Mouse (Mus musculus) CH12F3 (cell line): ENCODE measurements around the gene Asic2.

ENCODE experiments used
- in situ Hi-C: fragments of 300-500 bp; cut with MboI; formaldehyde crosslinking; loops from 2 replicates; pipeline ENCODE4 v1.14.3; 2020; ENCODE audit warnings: low sequenced_read_pairs

Gene Asic2

GRCm38 (mm10) chr11:81486265-81486940, 481.9 kb downstream of the Asic2 start:
- in situ Hi-C loops, result no loop called here

- in situ Hi-C loops, result no loop called here
Observed at GRCm38 (mm10) chr11:81481198-81481597, 487.1 kb downstream of the Asic2 start.

- in situ Hi-C loops, result no loop called here
Observed at GRCm38 (mm10) chr11:81476231-81476630, 492.0 kb downstream of the Asic2 start.

GRCm38 (mm10) chr11:81474121-81474520, 494.1 kb downstream of the Asic2 start:
- in situ Hi-C loops, result no loop called here

GRCm38 (mm10) chr11:81462199-81462598, 506.1 kb downstream of the Asic2 start:
- in situ Hi-C loops, result no loop called here

GRCm38 (mm10) chr11:81461748-81462147, 506.5 kb downstream of the Asic2 start:
- in situ Hi-C loops, result no loop called here

- in situ Hi-C loops, result no loop called here
Observed at GRCm38 (mm10) chr11:81454921-81455320, 513.3 kb downstream of the Asic2 start.

GRCm38 (mm10) chr11:81454111-81454510, 514.1 kb downstream of the Asic2 start:
- in situ Hi-C loops, result no loop called here

- in situ Hi-C loops, result no loop called here
Observed at GRCm38 (mm10) chr11:81449271-81449705, 519.0 kb downstream of the Asic2 start.

- in situ Hi-C loops, result no loop called here
Observed at GRCm38 (mm10) chr11:81446347-81446746, 521.9 kb downstream of the Asic2 start.

- in situ Hi-C loops, result no loop called here
Observed at GRCm38 (mm10) chr11:81426857-81427256, 541.4 kb downstream of the Asic2 start.

GRCm38 (mm10) chr11:81419112-81419511, 549.1 kb downstream of the Asic2 start:
- in situ Hi-C loops, result no loop called here

- in situ Hi-C loops, result no loop called here
Observed at GRCm38 (mm10) chr11:81418027-81418426, 550.2 kb downstream of the Asic2 start.

- in situ Hi-C loops, result no loop called here
Observed at GRCm38 (mm10) chr11:81416319-81416718, 551.9 kb downstream of the Asic2 start.

- in situ Hi-C loops, result no loop called here
Observed at GRCm38 (mm10) chr11:81414596-81414995, 553.7 kb downstream of the Asic2 start.

GRCm38 (mm10) chr11:81411251-81411650, 557.0 kb downstream of the Asic2 start:
- in situ Hi-C loops, result no loop called here

GRCm38 (mm10) chr11:81405951-81406350, 562.3 kb downstream of the Asic2 start:
- in situ Hi-C loops, result no loop called here

- in situ Hi-C loops, result no loop called here
Observed at GRCm38 (mm10) chr11:81402263-81402662, 566.0 kb downstream of the Asic2 start.

GRCm38 (mm10) chr11:81392855-81393254, 575.4 kb downstream of the Asic2 start:
- in situ Hi-C loops, result no loop called here

- in situ Hi-C loops, result no loop called here
Observed at GRCm38 (mm10) chr11:81386185-81386584, 582.1 kb downstream of the Asic2 start.

GRCm38 (mm10) chr11:81385547-81385946, 582.7 kb downstream of the Asic2 start:
- in situ Hi-C loops, result no loop called here

- in situ Hi-C loops, result no loop called here
Observed at GRCm38 (mm10) chr11:81374841-81375240, 593.4 kb downstream of the Asic2 start.
